Mouse (Mus musculus): ENCODE results near the gene Myom3. TPM values are rescaled to one million over a fixed set of nuclear protein-coding genes. Genes with fewer than 3 reads are reported as not detected.

The Myom3 gene
- total and polyA plus RNA-seq, 3 experiments: not detected

- Histone ChIP-seq H3K79me2 (ENCODE audit: control insufficient read depth, insufficient read depth, low read length, poor library complexity) (no peaks in the 10 kb centered on the region), H3K27me3 (ENCODE audit: control insufficient read depth in 1 of 2, insufficient read depth in 2 of 2, low read length in 2 of 2) (no peaks in the 10 kb centered on the region), H3K4me3 (ENCODE audit: control insufficient read depth in 1 of 2, insufficient read depth in 1 of 2, low read depth in 2 of 2, low read length in 2 of 2) (peak overlapping the region in 1 of 2 experiments; percentile 32; a peak in 1 of 4 replicates), H3K9ac (ENCODE audit: control insufficient read depth, low read depth, low read length, poor library complexity, severe bottlenecking) (no peak overlapping the region), H3K27ac (ENCODE audit: control insufficient read depth, low read depth, low read length) (no peak overlapping the region), H3K9me3 (replicated peaks; ENCODE audit: insufficient read depth, low read length) (no peaks in the 10 kb centered on the region), H3K36me3 (ENCODE audit: control insufficient read depth in 1 of 2, insufficient read depth in 2 of 2, low read length in 2 of 2) (peaks cover 0 to 5% of the 10 kb centered on the region in 2 experiments; a peak in 2 of 4 replicates), H3K4me1 (ENCODE audit: control insufficient read depth in 1 of 2, insufficient read depth in 2 of 2, low read length in 2 of 2) (peaks cover 0 to 6% of the 10 kb centered on the region in 2 experiments; a peak in 2 of 4 replicates)
- peak; percentile 78 for DNase-seq (ENCODE audit: low read depth, low spot score)
- TF ChIP-seq CHD1 (IDR thresholded peaks at IDR 0.05; ENCODE audit: low read depth, low read length) (no peak), E2F4 (IDR thresholded peaks at IDR 0.05; ENCODE audit: borderline replicate concordance, low read depth, low read length) (no peak), SIN3A (IDR thresholded peaks at IDR 0.05; ENCODE audit: low read length) (peak; percentile 86), USF1 (IDR thresholded peaks at IDR 0.05; ENCODE audit: low read depth, low read length) (peak; percentile 47; the same call in 1 of the 2 replicates), KAT2A (conservative IDR thresholded peaks at IDR 0.05; ENCODE audit: low read depth, low read length) (no peak; the same call in 1 of the 2 replicates), POLR2A (IDR thresholded peaks at IDR 0.05; ENCODE audit: control insufficient read depth in 1 of 2, insufficient read depth in 1 of 2, low read depth in 1 of 2, low read length in 2 of 2, poor library complexity in 1 of 2) (no peak), MAZ (IDR thresholded peaks at IDR 0.05; ENCODE audit: low read depth, low read length) (no peak), RAD21 (IDR thresholded peaks at IDR 0.05; ENCODE audit: low read depth, low read length) (peak; percentile 28), ZMIZ1 (IDR thresholded peaks at IDR 0.05; ENCODE audit: low read depth, low read length) (no peak), TCF12 (IDR thresholded peaks at IDR 0.05; ENCODE audit: low read depth, low read length) (peak; percentile 71), ZC3H11A (IDR thresholded peaks at IDR 0.05; ENCODE audit: low read depth, low read length) (peak; percentile 17; the same call in 1 of the 2 replicates), BHLHE40 (IDR thresholded peaks at IDR 0.05; ENCODE audit: borderline replicate concordance, low read depth, low read length) (peak; percentile 99), HCFC1 (IDR thresholded peaks at IDR 0.05; ENCODE audit: low read depth, low read length) (0 out of 2 replicates have a peak, but pooled peaks have one; percentile 16), TBP (IDR thresholded peaks at IDR 0.05; ENCODE audit: low read depth, low read length) (no peak), GABPA (IDR thresholded peaks at IDR 0.05; ENCODE audit: low read depth, low read length) (no peak), MYC (IDR thresholded peaks at IDR 0.05; ENCODE audit: low read depth, low read length) (peak; percentile 89; the same call in 1 of the 2 replicates), JUND (IDR thresholded peaks at IDR 0.05; ENCODE audit: low read depth, low read length) (no peak), ZKSCAN1 (IDR thresholded peaks at IDR 0.05; ENCODE audit: low read depth, low read length) (no peak), EP300 (IDR thresholded peaks at IDR 0.05; ENCODE audit: low read depth in 1 of 2, low read length in 2 of 2) (peak; percentile 62 to 76), UBTF (IDR thresholded peaks at IDR 0.05; ENCODE audit: borderline replicate concordance, insufficient read depth, low read depth, low read length) (no peak), ELF1 (IDR thresholded peaks at IDR 0.05; ENCODE audit: low read depth, low read length) (no peak), TAL1 (IDR thresholded peaks at IDR 0.05; ENCODE audit: low read length) (peak; percentile 38; the same call in 1 of the 2 replicates), NELFE (IDR thresholded peaks at IDR 0.05; ENCODE audit: low read depth, low read length) (no peak), MYB (IDR thresholded peaks at IDR 0.05; ENCODE audit: low read depth, low read length) (peak; percentile 63; the same call in 1 of the 2 replicates), GATA1 (IDR thresholded peaks at IDR 0.05; ENCODE audit: low read depth, low read length) (peak; percentile 63; the same call in 1 of the 2 replicates), NRF1 (IDR thresholded peaks at IDR 0.05; ENCODE audit: insufficient read depth, low read depth, low read length, poor library complexity, severe bottlenecking) (no peak), MEF2A (IDR thresholded peaks at IDR 0.05; ENCODE audit: extremely low read depth, insufficient replicate concordance, low read depth, low read length, poor library complexity, severe bottlenecking) (no peak), USF2 (IDR thresholded peaks at IDR 0.05; ENCODE audit: borderline replicate concordance in 1 of 2, insufficient read depth in 1 of 2, low read depth in 1 of 2, low read length in 2 of 2) (no peak), RCOR1 (IDR thresholded peaks at IDR 0.05; ENCODE audit: low read depth, low read length) (peak; percentile 24), POLR2AphosphoS2 (IDR thresholded peaks at IDR 0.05; ENCODE audit: low read length) (no peak), ZNF384 (IDR thresholded peaks at IDR 0.05; ENCODE audit: low read depth, low read length) (no peak), CHD2 (IDR thresholded peaks at IDR 0.05; ENCODE audit: low read length) (no peak), SMC3 (IDR thresholded peaks at IDR 0.05; ENCODE audit: low read depth, low read length) (no peak; the same call in 1 of the 2 replicates), MAFK (IDR thresholded peaks at IDR 0.05; ENCODE audit: borderline replicate concordance, low read depth, low read length) (no peak), CTCF (IDR thresholded peaks at IDR 0.05 in 2 of 3, conservative IDR thresholded peaks at IDR 0.05 in 1 of 3; ENCODE audit: control insufficient read depth in 1 of 3, insufficient read depth in 1 of 3, low read depth in 2 of 3, low read length in 3 of 3, poor library complexity in 1 of 3, severe bottlenecking in 1 of 3) (peak; percentile 77 to 79 (median 78))
These were observed 57.5 kb downstream of the Myom3 start for GRCm38 (mm10) chr4:135816905-135817622.
